Mouse (Mus musculus): ENCODE data around the gene BC051665.

Gene BC051665

DNA sequence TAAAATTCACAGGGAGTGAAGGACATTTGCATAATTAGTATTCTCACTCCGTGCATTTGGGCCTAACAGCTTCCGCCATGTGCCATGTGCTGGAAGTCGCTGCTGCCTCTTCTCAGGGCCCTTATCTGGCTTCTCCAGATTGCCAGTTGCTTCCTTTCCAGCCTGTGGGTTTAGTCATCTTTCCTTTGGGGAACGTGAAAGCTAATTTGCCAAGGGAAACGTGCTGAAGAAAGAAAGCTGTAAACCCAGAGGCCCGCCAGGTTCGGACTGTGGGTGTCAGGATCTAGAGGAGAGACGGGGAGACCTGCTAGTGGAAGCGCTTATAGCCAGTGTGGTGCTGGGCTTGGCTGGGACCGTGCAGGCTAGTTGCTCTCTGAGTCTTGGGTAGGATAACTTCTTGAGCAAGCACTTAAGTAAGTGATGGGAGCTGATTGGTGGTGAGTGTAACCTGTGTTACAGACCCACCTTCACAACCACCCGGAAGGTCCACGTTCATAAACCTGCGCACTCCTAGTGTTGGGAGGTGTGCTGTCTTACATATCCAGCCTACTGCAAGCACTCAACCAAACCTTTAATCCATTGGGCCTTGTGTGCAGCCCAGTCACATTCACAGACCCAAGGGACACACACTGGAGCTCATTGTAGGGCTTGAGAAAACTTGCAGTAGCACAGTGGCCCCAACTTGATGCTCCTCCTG lies 42.6 kb downstream of the BC051665 start:
- DNase-seq (ENCODE audit: low spot score), result no peak

DNA sequence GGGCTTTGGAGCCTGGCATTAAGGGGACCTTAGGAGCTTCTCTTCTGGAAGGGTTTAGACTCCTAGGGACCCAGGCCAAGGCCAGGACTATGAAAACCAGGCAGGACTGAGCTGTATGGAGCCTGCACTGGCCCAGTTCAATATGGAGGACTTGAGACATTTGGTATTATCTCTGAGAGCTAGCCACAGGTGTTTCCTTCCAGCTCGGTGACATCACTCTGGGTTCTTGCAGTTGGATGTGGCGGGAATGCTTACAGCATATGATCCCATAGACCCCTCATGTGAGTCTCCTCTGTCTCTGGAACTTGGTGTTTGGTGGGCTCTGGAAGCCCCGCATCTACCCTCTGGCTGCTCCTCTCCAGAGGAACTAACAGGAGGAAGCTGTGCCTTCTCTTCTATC lies 43.6 kb downstream of the BC051665 start:
- DNase-seq (ENCODE audit: low spot score), result no peak

DNA sequence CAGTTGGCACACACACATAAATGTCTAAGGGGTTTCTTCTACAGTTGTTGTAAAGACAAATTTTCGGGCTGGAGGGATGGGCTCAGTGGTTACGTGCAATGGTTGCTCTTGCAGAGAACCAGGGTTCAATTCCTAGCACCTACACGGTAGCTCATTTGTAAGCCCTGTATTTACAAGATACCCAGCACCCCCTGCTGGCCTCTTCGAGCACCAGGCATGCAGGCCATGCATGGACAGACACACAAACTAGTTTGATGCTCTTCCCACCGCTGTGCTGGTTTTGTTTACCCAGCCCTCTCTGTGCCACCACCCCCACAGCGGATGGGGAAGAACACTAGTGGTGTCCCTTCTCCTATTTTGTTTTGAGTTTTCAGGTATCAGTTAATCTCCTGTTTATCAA lies 45.9 kb downstream of the BC051665 start:
- no peak for DNase-seq (ENCODE audit: low spot score)

- peak; percentile 90 for DNase-seq (ENCODE audit: low spot score)
Observed at GRCm38 (mm10) chr13:60738429-60738828, 47.7 kb downstream of the BC051665 start.

GRCm38 (mm10) chr13:60737632-60738324 lies 48.4 kb downstream of the BC051665 start:
- DNase-seq (ENCODE audit: low spot score), result peak; percentile 95

GRCm38 (mm10) chr13:60736421-60737105 lies 49.6 kb downstream of the BC051665 start:
- DNase-seq (ENCODE audit: low spot score), result no peak

DNA sequence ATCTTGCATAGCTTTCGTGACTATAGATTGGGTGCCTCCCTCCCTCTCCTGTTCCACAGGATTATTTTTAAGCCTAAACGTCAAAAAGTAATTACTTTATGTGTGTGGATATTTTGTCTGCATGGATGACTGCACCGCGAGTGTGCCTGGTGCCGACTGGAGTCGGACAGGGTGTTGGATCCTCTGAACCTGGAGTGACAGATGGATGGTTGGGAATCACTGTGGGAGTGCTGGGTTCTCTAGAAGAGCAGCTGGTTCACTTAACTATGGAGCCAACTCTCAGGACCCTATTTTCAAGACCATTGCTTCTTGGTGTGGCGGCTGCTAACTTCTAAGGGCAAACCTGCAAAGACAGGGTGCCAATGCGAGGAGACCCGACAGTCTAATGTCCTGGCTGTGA lies 50.9 kb downstream of the BC051665 start:
- no peak for DNase-seq (ENCODE audit: low spot score)

Data from embryo, embryonic 10 days (tissue).